Mouse (Mus musculus) hindbrain, embryonic 13.5 days (tissue): ENCODE data around the gene D930048N14Rik. TPM values are rescaled to one million over a fixed set of nuclear protein-coding genes. Genes with fewer than 3 reads are reported as not detected.
"Not testable (repeated sequence)": the region's sequence is repeated elsewhere in the genome, so short reads cannot be mapped to it uniquely, and the experiment has no call there.

Source experiments
- ATAC-seq: fragments of 200-750 bp; cut with Nextera tagmentation; 2 replicates; pipeline ENCODE4 v1.8.0; 2017; ENCODE audit warnings: moderate TSS enrichment; ENCODE audit not compliant: low FRiP score
- H3K27ac ChIP-seq: fragments of 300-500 bp; sonication (generic); 2 replicates; pipeline ENCODE4 v1.5.1; 2015; ENCODE audit warnings: inconsistent platforms, mild to moderate bottlenecking, moderate library complexity
- H3K27me3 ChIP-seq: fragments of 300-500 bp; sonication (generic); 2 replicates; pipeline ENCODE4 v1.6.1; 2015; ENCODE audit warnings: mild to moderate bottlenecking, inconsistent platforms
- H3K36me3 ChIP-seq: fragments of 300-500 bp; sonication (generic); 2 replicates; pipeline ENCODE4 v1.6.1; 2015; ENCODE audit warnings: mild to moderate bottlenecking, inconsistent platforms
- H3K4me1 ChIP-seq: fragments of 300-500 bp; sonication (generic); replicated peaks from 2 replicates; pipeline ENCODE4 v1.6.1; 2015; ENCODE audit warnings: inconsistent platforms
- H3K4me2 ChIP-seq: fragments of 300-500 bp; sonication (generic); 2 replicates; pipeline ENCODE4 v1.6.1; 2015; ENCODE audit warnings: inconsistent platforms, mild to moderate bottlenecking, moderate library complexity
- H3K4me3 ChIP-seq: fragments of 300-500 bp; sonication (generic); 2 replicates; pipeline ENCODE4 v1.5.1; 2015; ENCODE audit warnings: mild to moderate bottlenecking, inconsistent platforms
- H3K9ac ChIP-seq: fragments of 300-500 bp; sonication (generic); 2 replicates; pipeline ENCODE4 v1.6.1; 2015; ENCODE audit warnings: mild to moderate bottlenecking, inconsistent platforms
- H3K9me3 ChIP-seq: fragments of 300-500 bp; sonication (generic); 2 replicates; pipeline ENCODE4 v1.6.1; 2016; ENCODE audit warnings: inconsistent platforms
- WGBS: fragments of 180-500 bp; shearing (Covaris S2); methylation state at CpG from one replicate; pipeline ENCODE4 v1.1.7; 2015; 5-methylcytosine and 5-hydroxymethylcytosine counted together
- polyA plus RNA-seq: library from polyadenylated mRNA; unstranded; fragments of >200 nt; fragmentation: Nextera tagmentation; extraction: Ambion mirVana; gene quantifications from 2 replicates; pipeline ENCODE4 v1.2.1, GENCODE M21; 2015

D930048N14Rik gene
- polyA plus RNA-seq, 1 experiment from 2014 or later: 0.83 TPM

DNA sequence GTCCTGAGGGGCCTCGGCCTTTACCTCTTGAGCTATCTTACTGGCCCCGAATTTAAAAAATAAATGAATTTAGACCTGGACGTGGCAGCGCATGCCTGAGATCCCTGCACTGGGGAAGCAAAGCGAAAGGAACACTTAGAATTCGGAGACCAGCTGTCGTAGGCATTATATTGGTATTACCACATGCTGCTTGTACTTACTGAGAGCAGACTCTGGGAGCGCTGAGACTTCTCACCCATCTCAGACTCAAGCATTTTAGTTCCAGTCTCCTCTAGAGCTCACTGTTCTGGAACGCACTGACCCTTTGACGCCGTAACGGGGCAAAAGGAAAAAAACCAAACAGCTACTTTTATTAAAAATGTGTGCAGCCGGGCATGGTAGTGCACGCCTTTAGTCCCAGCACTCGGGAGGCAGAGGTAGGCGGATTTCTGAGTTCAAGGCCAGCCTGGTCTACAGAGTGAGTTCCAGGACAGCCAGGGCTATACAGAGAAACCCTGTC is 11.2 kb downstream of the D930048N14Rik start:
- no peak for ATAC-seq

DNA sequence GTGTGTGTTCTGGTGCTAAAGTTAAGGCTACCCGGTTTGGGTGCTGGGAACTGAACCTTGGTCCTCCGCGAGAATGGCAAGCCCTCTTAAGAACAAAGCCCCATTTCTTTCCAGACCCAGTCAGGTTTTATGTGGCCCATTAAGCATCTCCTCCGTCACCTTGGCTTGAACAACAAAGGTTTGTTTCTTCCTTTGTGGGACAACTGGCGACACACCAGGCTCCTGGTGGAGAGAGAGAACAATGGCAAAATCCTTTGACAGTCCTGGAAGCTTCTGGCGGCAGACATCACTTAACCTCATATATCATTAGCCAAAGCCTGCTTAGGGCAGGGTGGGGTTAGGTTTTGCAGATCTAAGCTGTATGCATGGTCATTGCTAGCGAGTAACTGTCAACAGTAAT is 11.9 kb downstream of the D930048N14Rik start:
- Histone ChIP-seq H3K4me2 (no peak overlapping the region), H3K9me3 (no peaks in the 10 kb centered on the region), H3K9ac (no peak overlapping the region), H3K4me1 (peaks cover 9% of the 10 kb centered on the region; the same call in 1 of the 2 replicates), H3K4me3 (no peak overlapping the region), H3K36me3 (no peaks in the 10 kb centered on the region), H3K27ac (no peak overlapping the region), H3K27me3 (no peaks in the 10 kb centered on the region)
- 74% methylated on average over 7 of the region's 7 CpGs for WGBS
- no peak for ATAC-seq

More for the DNA sequence above, 11.2 kb downstream of the D930048N14Rik start:
- H3K4me2 ChIP-seq: no peak overlapping the region
- H3K4me3 ChIP-seq: no peak overlapping the region
- H3K9me3 ChIP-seq: no peaks in the 10 kb centered on the region
- H3K9ac ChIP-seq: no peak overlapping the region
- no peak overlapping the region for H3K27ac ChIP-seq
- WGBS: 77% methylated on average over 16 of the region's 16 CpGs
- H3K36me3 ChIP-seq: no peaks in the 10 kb centered on the region
- peaks cover 9% of the 10 kb centered on the region; the same call in 1 of the 2 replicates for H3K4me1 ChIP-seq
- no peaks in the 10 kb centered on the region for H3K27me3 ChIP-seq

DNA sequence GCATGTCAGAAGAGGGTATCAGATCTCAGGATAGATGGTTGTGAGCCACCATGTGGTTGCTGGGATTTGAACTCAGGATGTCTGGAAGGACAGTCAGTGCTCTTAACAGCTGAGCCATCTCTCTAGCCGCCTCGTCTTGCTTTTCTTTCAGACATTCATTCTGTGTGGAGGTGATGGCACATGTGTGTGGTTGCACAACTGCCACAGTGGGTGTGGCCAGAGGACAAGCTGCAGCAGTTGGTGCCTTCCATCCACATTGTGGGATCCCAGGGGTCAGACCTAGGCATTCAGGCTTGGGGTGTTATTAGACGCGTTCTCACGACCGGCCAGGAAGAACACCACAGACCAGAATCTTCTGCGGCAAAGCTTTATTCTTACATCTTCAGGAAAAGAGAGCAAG is 14.0 kb downstream of the D930048N14Rik start:
- H3K4me3 ChIP-seq, ATAC-seq, H3K4me1 ChIP-seq, H3K36me3 ChIP-seq, H3K27me3 ChIP-seq, H3K4me2 ChIP-seq, H3K9me3 ChIP-seq, H3K27ac ChIP-seq, H3K9ac ChIP-seq: not testable (repeated sequence)
- 95% methylated on average over 7 of the region's 7 CpGs for WGBS

DNA sequence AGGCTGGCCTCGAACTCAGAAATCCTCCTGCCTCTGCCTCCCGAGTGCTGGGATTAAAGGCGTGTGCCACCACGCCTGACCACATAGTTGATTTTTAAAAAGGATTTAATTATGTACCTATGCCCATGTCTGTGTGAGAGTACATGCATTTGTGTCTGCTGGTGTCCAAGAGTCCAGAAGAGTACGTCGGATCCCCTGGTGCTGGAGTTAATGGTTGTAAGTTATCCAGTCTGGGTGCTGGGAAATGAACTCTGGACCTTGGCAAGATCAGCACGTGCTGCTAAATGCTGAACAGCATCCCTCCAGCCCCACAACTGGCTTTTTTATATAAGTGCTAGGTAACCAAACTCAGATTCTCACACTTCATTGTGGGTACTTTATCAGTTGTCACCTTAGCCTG is 20.1 kb downstream of the D930048N14Rik start:
- H3K27me3 ChIP-seq: no peaks in the 10 kb centered on the region
- no peaks in the 10 kb centered on the region for H3K36me3 ChIP-seq
- WGBS: 90% methylated on average over 7 of the region's 7 CpGs
- no peak overlapping the region for H3K4me3 ChIP-seq
- H3K27ac ChIP-seq: no peak overlapping the region
- H3K4me2 ChIP-seq: no peak overlapping the region
- no peak for ATAC-seq
- no peak overlapping the region for H3K9ac ChIP-seq
- H3K9me3 ChIP-seq: no peaks in the 10 kb centered on the region
- no peaks in the 10 kb centered on the region for H3K4me1 ChIP-seq

- WGBS: 86% methylated on average over 2 of the region's 2 CpGs
- no peak for ATAC-seq
Measured at GRCm38 (mm10) chr11:51671376-51671775, 20.6 kb downstream of the D930048N14Rik start.

DNA sequence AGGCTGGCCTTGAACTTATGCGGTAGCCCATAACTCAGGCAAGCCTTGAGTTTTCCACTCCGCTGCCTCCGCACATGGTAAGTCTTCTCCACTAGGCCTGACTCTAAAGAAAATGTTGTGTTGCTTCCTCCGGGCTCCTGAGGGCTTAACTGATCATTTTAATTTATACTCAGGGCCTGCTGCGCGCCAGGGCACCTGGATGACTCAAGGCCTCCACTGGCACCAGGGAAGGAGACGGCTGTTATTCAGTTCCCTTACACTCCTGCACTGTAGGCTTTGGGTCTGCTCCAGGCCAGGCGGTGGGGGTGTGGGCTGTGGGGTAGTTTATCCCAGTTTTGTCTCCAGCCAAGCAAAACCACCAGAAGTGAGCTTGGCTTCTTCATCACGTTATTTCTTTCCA is 22.5 kb downstream of the D930048N14Rik start:
- Histone ChIP-seq H3K4me1 (no peaks in the 10 kb centered on the region), H3K4me2 (no peak overlapping the region), H3K36me3 (no peaks in the 10 kb centered on the region), H3K9me3 (no peaks in the 10 kb centered on the region), H3K9ac (no peak overlapping the region), H3K27ac (no peak overlapping the region), H3K27me3 (no peaks in the 10 kb centered on the region), H3K4me3 (no peak overlapping the region)
- no peak for ATAC-seq
- WGBS: 85% methylated on average over 9 of the region's 9 CpGs

More at GRCm38 (mm10) chr11:51671376-51671775, 20.6 kb downstream of the D930048N14Rik start:
- H3K36me3 ChIP-seq: no peaks in the 10 kb centered on the region
- H3K27me3 ChIP-seq: no peaks in the 10 kb centered on the region
- no peak overlapping the region for H3K27ac ChIP-seq
- H3K4me2 ChIP-seq: no peak overlapping the region
- no peak overlapping the region for H3K9ac ChIP-seq
- H3K9me3 ChIP-seq: no peaks in the 10 kb centered on the region
- no peaks in the 10 kb centered on the region for H3K4me1 ChIP-seq
- no peak overlapping the region for H3K4me3 ChIP-seq

GRCm38 (mm10) chr11:51675386-51675785 is 24.6 kb downstream of the D930048N14Rik start:
- H3K4me1 ChIP-seq: no peaks in the 10 kb centered on the region
- 0 out of 2 replicates have a peak, but pooled peaks cover 2% of the 10 kb centered on the region for H3K27me3 ChIP-seq
- no peak overlapping the region for H3K4me2 ChIP-seq
- H3K9ac ChIP-seq: no peak overlapping the region
- H3K4me3 ChIP-seq: no peak overlapping the region
- no peaks in the 10 kb centered on the region for H3K36me3 ChIP-seq
- no peaks in the 10 kb centered on the region for H3K9me3 ChIP-seq
- no peak overlapping the region for H3K27ac ChIP-seq
- 76% methylated on average over 5 of the region's 5 CpGs for WGBS
- ATAC-seq: no peak

- no peaks in the 10 kb centered on the region for H3K36me3 ChIP-seq
- H3K27ac ChIP-seq: no peak overlapping the region
- no peak overlapping the region for H3K9ac ChIP-seq
- no peak for ATAC-seq
- no peak overlapping the region for H3K4me2 ChIP-seq
- H3K4me3 ChIP-seq: no peak overlapping the region
- H3K4me1 ChIP-seq: no peaks in the 10 kb centered on the region
- no peaks in the 10 kb centered on the region for H3K9me3 ChIP-seq
- WGBS: 82% methylated on average over 6 of the region's 6 CpGs
- 0 out of 2 replicates have a peak, but pooled peaks cover 2% of the 10 kb centered on the region for H3K27me3 ChIP-seq
Measured at GRCm38 (mm10) chr11:51677737-51678418, 27.1 kb downstream of the D930048N14Rik start.

DNA sequence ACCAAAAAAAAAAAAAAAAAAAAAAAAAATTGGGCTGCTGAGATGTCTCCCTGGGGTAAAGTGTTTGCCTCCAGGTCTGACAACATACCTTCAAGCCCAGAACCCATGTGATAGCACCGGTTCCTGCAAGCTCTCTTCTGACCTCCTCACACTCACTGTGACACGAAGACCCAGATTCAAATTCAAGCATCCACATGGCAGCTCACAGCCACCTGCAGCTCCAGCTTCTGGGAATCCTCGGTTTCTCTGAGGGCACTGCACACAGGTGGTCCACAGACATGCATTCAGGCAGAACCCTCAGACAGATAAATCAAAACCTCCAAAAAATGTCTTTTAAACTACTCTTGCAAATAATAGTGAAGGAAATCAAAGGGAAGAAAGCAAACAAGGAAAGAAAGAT is 28.7 kb downstream of the D930048N14Rik start:
- 77% methylated on average over 3 of the region's 3 CpGs for WGBS
- H3K4me2 ChIP-seq: no peak overlapping the region
- H3K9ac ChIP-seq: no peak overlapping the region
- ATAC-seq: no peak
- H3K27me3 ChIP-seq: 0 out of 2 replicates have a peak, but pooled peaks cover 2% of the 10 kb centered on the region
- H3K4me1 ChIP-seq: no peaks in the 10 kb centered on the region
- H3K27ac ChIP-seq: no peak overlapping the region
- H3K4me3 ChIP-seq: no peak overlapping the region
- no peaks in the 10 kb centered on the region for H3K36me3 ChIP-seq
- H3K9me3 ChIP-seq: no peaks in the 10 kb centered on the region

DNA sequence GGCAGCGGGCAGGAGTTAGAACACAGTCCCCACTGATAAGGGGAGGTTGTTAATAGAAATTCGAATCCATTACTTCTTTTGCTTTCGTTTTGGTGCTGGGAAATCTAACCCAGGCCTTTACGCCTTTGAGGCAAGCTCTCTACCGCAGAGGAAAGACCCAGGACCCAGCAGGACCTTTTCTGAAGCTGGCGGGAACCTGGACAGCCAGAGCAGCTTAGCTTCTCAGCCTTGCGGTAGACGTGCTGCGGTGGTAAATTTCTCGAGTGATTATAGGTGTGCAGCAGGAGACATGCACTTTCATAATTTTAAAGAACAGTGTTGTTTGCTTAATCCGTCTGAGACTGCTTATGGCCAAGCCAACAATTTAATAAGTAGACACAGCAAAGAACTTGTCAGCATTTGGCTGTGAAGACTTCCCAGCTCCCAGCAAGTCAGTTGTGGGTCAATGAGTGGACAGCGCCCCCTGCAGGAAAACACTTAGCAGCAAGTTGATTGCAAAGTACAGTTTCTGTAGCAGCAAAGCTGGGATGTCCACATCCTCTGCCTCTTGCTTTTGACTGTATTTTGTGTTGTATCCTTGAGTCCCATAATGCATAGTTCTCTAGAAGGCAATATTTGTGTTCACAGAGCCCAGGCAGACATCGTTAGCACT is 30.7 kb downstream of the D930048N14Rik start:
- Histone ChIP-seq H3K36me3 (peaks cover 12% of the 10 kb centered on the region), H3K9ac (no peak overlapping the region), H3K27me3 (0 out of 2 replicates have a peak, but pooled peaks cover 2% of the 10 kb centered on the region), H3K4me2 (no peak overlapping the region), H3K4me3 (no peak overlapping the region), H3K9me3 (no peaks in the 10 kb centered on the region), H3K4me1 (no peaks in the 10 kb centered on the region), H3K27ac (no peak overlapping the region)
- no peak for ATAC-seq
- 38% methylated on average over 13 of the region's 13 CpGs for WGBS

GRCm38 (mm10) chr11:51681976-51682374 is 31.2 kb downstream of the D930048N14Rik start:
- Histone ChIP-seq H3K27me3 (0 out of 2 replicates have a peak, but pooled peaks cover 2% of the 10 kb centered on the region), H3K4me3 (no peak overlapping the region), H3K27ac (no peak overlapping the region), H3K9me3 (no peaks in the 10 kb centered on the region), H3K36me3 (peaks cover 12% of the 10 kb centered on the region), H3K9ac (no peak overlapping the region), H3K4me2 (no peak overlapping the region), H3K4me1 (no peaks in the 10 kb centered on the region)
- 43% methylated on average over 8 of the region's 8 CpGs for WGBS
- no peak for ATAC-seq

GRCm38 (mm10) chr11:51688330-51689328 is 37.9 kb downstream of the D930048N14Rik start, which contains the start of gene 0610009B22Rik:
Gene 0610009B22Rik (minus strand): TSS chr11:51688874.
- H3K36me3 ChIP-seq: peaks cover 18% of the 10 kb centered on the region
- WGBS: under 1% methylated on average over 60 of the region's 60 CpGs
- ATAC-seq: peak; percentile 99
- H3K27me3 ChIP-seq: no peaks in the 10 kb centered on the region
- H3K9ac ChIP-seq: peak within 1 kb of the TSS; percentile 84
- peaks cover 17% of the 10 kb centered on the region for H3K4me1 ChIP-seq
- peak within 1 kb of the TSS; percentile 99 for H3K27ac ChIP-seq
- peak within 1 kb of the TSS; percentile 83 for H3K4me2 ChIP-seq
- H3K9me3 ChIP-seq: no peaks in the 10 kb centered on the region
- peak within 1 kb of the TSS; percentile 69 for H3K4me3 ChIP-seq
